Mouse (Mus musculus) kidney, adult 2 months (tissue): Measurements from ENCODE around the gene Gabrb1.

Experiments used
- CTCF ChIP-seq: fragments of 200-500 bp; conservative IDR thresholded peaks from 2 replicates; pipeline ENCODE4 v1.5.1; 2011; ENCODE audit warnings: low read depth, mild to moderate bottlenecking, control low read depth, low read length, moderate library complexity, mixed read lengths; ENCODE audit not compliant: insufficient read depth, insufficient read length
- POLR2A ChIP-seq: fragments of 200-500 bp; IDR thresholded peaks from one replicate; pipeline ENCODE4 v1.6.1; 2011; ENCODE audit warnings: low read depth, low read length, control low read depth

- TF ChIP-seq POLR2A, result no peak
- no peak for TF ChIP-seq CTCF
These were observed 312.4 kb downstream of the Gabrb1 start for GRCm38 (mm10) chr5:71970140-71970800.
